Mouse (Mus musculus): Measurements from ENCODE around the gene Celsr2.

Celsr2 gene

GRCm38 (mm10) chr3:108414857-108415830 lies at the start of gene Celsr2:
Gene Celsr2, minus strand, starts transcription at chr3:108415552.
- DNase-seq: peak; percentile 71

- DNase-seq: no peak
Observed at GRCm38 (mm10) chr3:108458866-108459265, 43.5 kb upstream of the Celsr2 start.

- no peak for DNase-seq
Observed at GRCm38 (mm10) chr3:108458380-108458779, 43.0 kb upstream of the Celsr2 start.

GRCm38 (mm10) chr3:108454172-108454571 lies 38.8 kb upstream of the Celsr2 start:
- DNase-seq: no peak

- DNase-seq: no peak
Observed at GRCm38 (mm10) chr3:108451969-108452368, 36.6 kb upstream of the Celsr2 start.

GRCm38 (mm10) chr3:108445366-108445705 lies 30.0 kb upstream of the Celsr2 start:
- no peak for DNase-seq

- DNase-seq: peak; percentile 89
Observed at GRCm38 (mm10) chr3:108444698-108445365, 29.5 kb upstream of the Celsr2 start, which contains the start of gene Sars. Gene Sars, minus strand, starts transcription at chr3:108445209.

GRCm38 (mm10) chr3:108444029-108444428 lies 28.7 kb upstream of the Celsr2 start:
- DNase-seq: peak; percentile 39

- no peak for DNase-seq
Observed at GRCm38 (mm10) chr3:108436380-108436714, 21.0 kb upstream of the Celsr2 start.

GRCm38 (mm10) chr3:108435701-108436379 lies 20.5 kb upstream of the Celsr2 start:
- DNase-seq: no peak

GRCm38 (mm10) chr3:108433881-108434495 lies 18.6 kb upstream of the Celsr2 start:
- no peak for DNase-seq

- DNase-seq: no peak
Observed at GRCm38 (mm10) chr3:108433188-108433880, 18.0 kb upstream of the Celsr2 start.

- DNase-seq: no peak
Observed at GRCm38 (mm10) chr3:108432542-108433187, 17.3 kb upstream of the Celsr2 start.

GRCm38 (mm10) chr3:108425624-108426018 lies 10.3 kb upstream of the Celsr2 start:
- no peak for DNase-seq

GRCm38 (mm10) chr3:108424944-108425623 lies 9.7 kb upstream of the Celsr2 start:
- DNase-seq: no peak

- DNase-seq: peak; percentile 65
Observed at GRCm38 (mm10) chr3:108423844-108424801, 8.8 kb upstream of the Celsr2 start.

GRCm38 (mm10) chr3:108423006-108423405 lies 7.7 kb upstream of the Celsr2 start:
- no peak for DNase-seq

GRCm38 (mm10) chr3:108415831-108416223 lies 475 bp upstream of the Celsr2 start:
- peak; percentile 86 for DNase-seq

GRCm38 (mm10) chr3:108413634-108414360 lies 1.6 kb downstream of the Celsr2 start:
- DNase-seq: no peak

Data from right cerebral cortex, postnatal 25 days (tissue).